Mouse (Mus musculus) forebrain, postnatal 0 days (tissue): ENCODE measurements around the gene Pwwp2b. TPM values are rescaled to one million over a fixed set of nuclear protein-coding genes. Genes with fewer than 3 reads are reported as not detected.

ENCODE experiments used
- ATAC-seq: fragments of 200-750 bp; cut with Nextera tagmentation; 2 replicates; pipeline ENCODE4 v1.8.0; 2017; ENCODE audit warnings: mild to moderate bottlenecking, moderate library complexity
- DNase-seq: peaks from one replicate; pipeline ENCODE4 v3.0.0-alpha.2; 2015
- H3K27ac ChIP-seq: fragments of 300-500 bp; sonication (generic); 2 replicates; pipeline ENCODE4 v1.5.1; 2014; ENCODE audit warnings: low read depth, mild to moderate bottlenecking, antibody characterized with exemption, low read length, moderate library complexity, mixed read lengths
- H3K27me3 ChIP-seq: fragments of 300-500 bp; sonication (generic); 2 replicates; pipeline ENCODE4 v1.6.1; 2014; ENCODE audit warnings: mild to moderate bottlenecking, low read length, mixed read lengths; ENCODE audit not compliant: insufficient read depth
- H3K36me3 ChIP-seq: fragments of 300-500 bp; sonication (generic); 2 replicates; pipeline ENCODE4 v1.6.1; 2014; ENCODE audit warnings: mild to moderate bottlenecking, moderate library complexity; ENCODE audit not compliant: insufficient read depth
- H3K4me1 ChIP-seq: fragments of 300-500 bp; sonication (generic); 2 replicates; pipeline ENCODE4 v1.6.1; 2014; ENCODE audit warnings: antibody characterized with exemption; ENCODE audit not compliant: insufficient read depth
- H3K4me2 ChIP-seq: fragments of 300-500 bp; sonication (generic); 2 replicates; pipeline ENCODE4 v1.6.1; 2014; ENCODE audit warnings: low read depth, mild to moderate bottlenecking, moderate library complexity
- H3K4me3 ChIP-seq: fragments of 300-500 bp; sonication (generic); 2 replicates; pipeline ENCODE4 v1.5.1; 2014; ENCODE audit warnings: low read depth, low read length, mixed read lengths
- H3K9ac ChIP-seq: fragments of 300-500 bp; sonication (generic); 2 replicates; pipeline ENCODE4 v1.6.1; 2014; ENCODE audit warnings: mild to moderate bottlenecking
- H3K9me3 ChIP-seq: fragments of 300-500 bp; sonication (generic); 2 replicates; pipeline ENCODE4 v1.6.1; 2016; ENCODE audit warnings: low read length
- CTCF ChIP-seq: sonication (generic); IDR thresholded peaks from 2 replicates; pipeline ENCODE4 v1.5.1; 2016; ENCODE audit warnings: antibody characterized with exemption, control low read depth, low read depth
- WGBS: fragments of 180-500 bp; shearing (Covaris S2); extraction: QIAGEN DNeasy Blood & Tissue Kit; methylation state at CpG from one replicate; pipeline ENCODE4 v1.1.7; 2014; 5-methylcytosine and 5-hydroxymethylcytosine counted together
- polyA plus RNA-seq: library from polyadenylated mRNA; unstranded; fragments of >200 nt; fragmentation: Nextera tagmentation; extraction: Ambion mirVana; gene quantifications from 2 replicates; pipeline ENCODE4 v1.2.1, GENCODE M21; 2015
- total RNA-seq: library from RNA; depleted of rRNA; stranded (reverse); fragments of >200 nt; gene quantifications from 2 replicates; pipeline ENCODE4 v1.2.3, GENCODE M21; 2014; rRNA removed

Pwwp2b gene
- total and polyA plus RNA-seq, 2 experiments from 2014 or later, result 4.3 to 6.3 TPM

DNA sequence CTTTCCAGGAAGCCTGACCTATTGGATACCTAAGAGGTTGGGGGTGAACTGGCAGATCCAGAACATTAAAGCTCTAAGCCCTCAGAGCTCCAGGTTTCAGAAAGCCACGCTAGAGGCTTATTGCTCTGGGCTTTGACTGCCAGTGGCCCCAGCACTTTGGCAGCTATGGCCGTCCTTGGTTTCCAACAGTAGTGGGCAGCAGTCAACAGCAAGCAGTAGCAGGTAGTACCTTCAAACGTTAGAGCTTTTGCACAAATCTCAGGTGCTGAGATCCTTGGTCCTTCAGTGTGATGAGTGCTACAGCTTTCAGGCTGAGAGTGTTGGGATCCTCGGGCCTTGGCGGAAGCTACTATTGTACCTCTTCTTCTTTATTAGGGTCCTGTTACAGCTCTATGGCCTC lies 65.1 kb downstream of the Pwwp2b start:
- H3K27ac ChIP-seq, result no peak overlapping the region
- no peak for TF ChIP-seq CTCF
- ATAC-seq (no peak), DNase-seq (no peak)
- H3K4me2 ChIP-seq, result no peak overlapping the region
- no peaks in the 10 kb centered on the region for H3K4me1 ChIP-seq
- no peaks in the 10 kb centered on the region for H3K9me3 ChIP-seq
- H3K4me3 ChIP-seq, result no peak overlapping the region
- no peaks in the 10 kb centered on the region for H3K27me3 ChIP-seq
- 85% methylated on average over 5 of the region's 5 CpGs for WGBS
- no peaks in the 10 kb centered on the region for H3K36me3 ChIP-seq
- H3K9ac ChIP-seq, result no peak overlapping the region

DNA sequence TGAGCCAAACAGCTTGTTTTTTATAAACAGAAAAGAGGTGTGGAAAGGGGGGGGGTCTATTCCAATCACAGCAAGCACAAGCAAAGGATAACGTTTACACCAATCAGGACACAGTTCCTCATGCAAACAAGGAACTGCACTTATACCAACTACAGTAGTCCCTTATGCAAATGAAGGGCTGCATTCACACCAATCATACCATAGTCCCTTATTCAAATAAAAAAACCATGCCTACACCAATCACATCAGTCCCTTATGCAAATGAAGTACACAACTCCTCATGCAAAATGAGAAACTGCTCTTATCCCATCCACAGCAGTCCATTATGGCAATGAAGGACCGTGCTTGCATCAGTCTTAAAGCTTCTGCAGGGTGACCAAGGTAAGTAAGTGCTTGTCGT lies 66.4 kb downstream of the Pwwp2b start:
- Histone ChIP-seq H3K4me1 (no peaks in the 10 kb centered on the region), H3K4me3 (no peak overlapping the region), H3K9ac (no peak overlapping the region), H3K9me3 (no peaks in the 10 kb centered on the region), H3K4me2 (no peak overlapping the region), H3K36me3 (no peaks in the 10 kb centered on the region), H3K27me3 (no peaks in the 10 kb centered on the region), H3K27ac (no peak overlapping the region)
- TF ChIP-seq CTCF, result no peak
- ATAC-seq, result no peak
- no peak for DNase-seq
- WGBS, result 88% methylated on average over 3 of the region's 3 CpGs

DNA sequence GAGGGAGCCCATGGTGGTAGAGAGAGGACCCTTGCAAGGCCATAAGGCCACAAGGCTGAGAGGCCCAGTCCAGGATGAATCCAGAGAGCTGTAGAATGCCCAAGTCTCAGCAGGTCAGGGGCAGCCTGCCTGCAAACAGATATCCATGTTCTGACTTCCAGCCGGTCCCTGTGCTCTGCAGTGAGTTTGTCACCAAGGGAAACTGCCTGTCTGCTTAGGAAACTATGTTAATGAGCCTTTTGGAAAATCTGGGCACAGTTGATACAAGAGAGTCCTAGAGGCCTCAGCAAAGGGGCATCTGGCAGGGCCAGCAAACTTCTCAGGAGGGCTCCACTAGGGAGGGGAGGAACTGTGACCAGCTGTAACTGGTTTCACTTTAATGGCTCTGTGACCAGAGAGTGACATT lies 70.7 kb downstream of the Pwwp2b start:
- 12% methylated on average over 1 of the region's 1 CpGs for WGBS
- Histone ChIP-seq H3K4me3 (no peak overlapping the region), H3K27me3 (no peaks in the 10 kb centered on the region), H3K4me2 (no peak overlapping the region), H3K36me3 (no peaks in the 10 kb centered on the region), H3K27ac (no peak overlapping the region), H3K9me3 (no peaks in the 10 kb centered on the region), H3K9ac (no peak overlapping the region), H3K4me1 (no peaks in the 10 kb centered on the region)
- TF ChIP-seq CTCF, result no peak
- DNase-seq (peak; percentile 60), ATAC-seq (peak; percentile 96)

Other genes with a start within 250 kb of the Pwwp2b start
- 121 and 125 TPM in 2 replicates for gene Dpysl4, start 162.5 kb upstream of the Pwwp2b start, total RNA-seq
- gene Dpysl4, start 162.5 kb upstream of the Pwwp2b start, polyA plus RNA-seq, result 112 and 142 TPM in 2 replicates
- 2.5 and 8.1 TPM in 2 replicates for gene Lrrc27, start 35.5 kb upstream of the Pwwp2b start, total RNA-seq
- 4.2 and 5.1 TPM in 2 replicates for gene Lrrc27, start 35.5 kb upstream of the Pwwp2b start, polyA plus RNA-seq
- 26.3 and 30.7 TPM in 2 replicates for gene Stk32c, start 35.2 kb upstream of the Pwwp2b start, total RNA-seq
- 1.7 and 2.8 TPM in 2 replicates for gene Stk32c, start 35.2 kb upstream of the Pwwp2b start, polyA plus RNA-seq
- 8.8 and 9.4 TPM in 2 replicates for gene Inpp5a, start 140.6 kb downstream of the Pwwp2b start, total RNA-seq
- gene Inpp5a, start 140.6 kb downstream of the Pwwp2b start, polyA plus RNA-seq, result 12.8 and 16.3 TPM in 2 replicates